Mouse (Mus musculus): Measurements from ENCODE around the gene Wdr5. TPM values are rescaled to one million over a fixed set of nuclear protein-coding genes. Genes with fewer than 3 reads are reported as not detected.
"Not testable (repeated sequence)": the region's sequence is repeated elsewhere in the genome, so short reads cannot be mapped to it uniquely, and the experiment has no call there.

Wdr5 gene
- total RNA-seq, 2 experiments from 2014 or later, result 52.5 to 52.8 TPM

DNA sequence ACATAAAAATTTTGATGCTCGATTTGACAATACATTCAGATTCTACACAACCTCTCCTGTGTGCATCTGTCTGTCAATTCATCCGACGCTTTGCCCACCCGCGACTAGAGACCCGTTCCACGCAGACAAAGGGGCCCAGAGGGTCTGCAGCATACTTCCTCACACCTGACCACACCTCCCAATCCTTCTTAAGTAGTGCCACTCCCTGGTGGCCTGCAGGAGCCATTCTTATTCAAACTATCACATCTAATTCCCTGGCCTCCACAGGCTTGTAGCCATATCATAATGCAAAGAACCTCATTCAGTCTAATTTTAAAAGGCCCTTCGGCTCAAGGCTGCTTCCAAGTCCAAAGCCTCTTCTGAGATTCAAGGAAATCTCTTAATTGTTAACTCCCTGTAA is 31.1 kb downstream of the Wdr5 start:
- intact Hi-C loops (cut with DNase I), result loop anchor here (10.0 kb wide), 1 partner anchor 899 kb away; the partner anchor contains the start of gene Ppp1r26
- DNase-seq, result not testable (repeated sequence)

DNA sequence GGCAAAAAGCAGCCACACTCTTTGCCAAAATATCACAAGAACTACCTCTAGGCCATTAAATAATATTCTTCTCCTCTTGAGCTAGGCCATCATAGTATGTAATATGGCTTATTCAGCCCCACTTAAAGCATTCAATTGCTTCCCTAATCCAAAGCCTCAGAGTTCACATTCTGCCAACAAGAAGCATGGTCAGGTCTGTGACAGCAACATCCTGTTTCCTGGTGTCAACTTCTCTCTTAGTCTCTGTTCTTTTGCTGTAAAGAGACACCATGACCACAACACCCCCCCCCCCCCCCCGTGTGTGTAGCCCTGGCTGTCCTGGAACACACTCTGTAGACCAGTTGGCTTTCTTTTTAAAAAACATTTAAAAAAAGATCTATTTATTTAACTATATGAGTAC is 32.4 kb downstream of the Wdr5 start:
- intact Hi-C loops (cut with DNase I), result loop anchor here (10.0 kb wide), 1 partner anchor 897 kb away; the partner anchor contains the start of gene Ppp1r26
- DNase-seq, result no peak

DNA sequence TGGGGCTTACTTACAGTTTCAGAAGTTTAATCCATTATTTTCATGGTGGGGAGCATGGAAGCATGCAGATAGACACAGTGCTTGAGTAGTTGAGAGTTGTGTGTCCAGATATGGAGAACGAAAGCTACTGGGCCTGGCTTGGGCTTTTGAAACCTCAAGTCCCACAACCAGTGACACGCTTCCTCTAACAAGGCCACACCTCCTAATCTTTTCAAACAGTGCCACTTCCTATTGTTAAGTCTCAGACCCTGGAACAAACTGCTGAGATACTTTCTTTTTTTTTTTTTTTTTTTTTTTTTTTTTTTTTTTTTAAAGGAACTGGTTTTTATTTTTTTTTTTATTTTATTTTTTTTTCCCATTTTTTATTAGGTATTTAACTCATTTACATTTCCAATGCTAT is 33.0 kb downstream of the Wdr5 start:
- DNase-seq, result no peak

DNA sequence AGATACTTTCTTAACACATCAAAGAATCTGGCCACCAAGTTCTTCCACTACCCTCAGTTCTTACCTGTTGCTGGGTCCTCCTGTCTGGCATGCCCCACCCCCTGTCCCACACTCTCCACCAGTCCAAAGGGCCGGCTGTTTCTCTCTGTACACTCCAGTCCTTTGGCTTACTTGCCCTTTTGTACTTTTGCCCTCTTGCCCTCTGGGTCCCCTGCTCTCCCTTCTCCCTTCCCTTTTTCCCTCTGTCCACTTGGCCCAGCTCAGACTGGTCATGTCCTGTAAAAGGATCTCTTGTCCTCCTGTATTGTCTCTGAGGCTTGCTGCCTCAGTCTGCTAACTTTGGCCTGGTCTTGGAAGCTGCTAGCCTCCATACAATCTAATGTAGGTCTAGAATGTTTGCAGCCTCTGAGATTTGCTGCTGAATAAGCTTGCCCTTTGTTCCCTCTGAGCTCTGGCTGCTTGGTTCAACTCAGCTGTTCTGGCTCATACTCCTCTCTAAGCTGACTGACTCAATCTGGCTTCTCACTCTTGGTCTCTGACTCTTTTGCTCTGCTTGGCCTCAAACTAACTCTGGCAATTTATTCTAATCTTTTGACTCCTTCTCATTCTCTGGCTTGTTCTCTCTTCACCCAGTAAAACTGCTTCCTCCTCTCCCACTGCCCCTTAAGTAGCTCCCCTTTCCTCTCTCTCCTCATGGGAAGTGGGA is 33.9 kb downstream of the Wdr5 start:
- no peak for DNase-seq
- intact Hi-C loops (cut with DNase I), result loop anchor here (10.0 kb wide), 1 partner anchor 896 kb away; the partner anchor contains the start of gene Ppp1r26

More for the DNA sequence above, 33.0 kb downstream of the Wdr5 start:
- intact Hi-C loops (cut with DNase I), result loop anchor here (10.0 kb wide), 1 partner anchor 897 kb away; the partner anchor contains the start of gene Ppp1r26

DNA sequence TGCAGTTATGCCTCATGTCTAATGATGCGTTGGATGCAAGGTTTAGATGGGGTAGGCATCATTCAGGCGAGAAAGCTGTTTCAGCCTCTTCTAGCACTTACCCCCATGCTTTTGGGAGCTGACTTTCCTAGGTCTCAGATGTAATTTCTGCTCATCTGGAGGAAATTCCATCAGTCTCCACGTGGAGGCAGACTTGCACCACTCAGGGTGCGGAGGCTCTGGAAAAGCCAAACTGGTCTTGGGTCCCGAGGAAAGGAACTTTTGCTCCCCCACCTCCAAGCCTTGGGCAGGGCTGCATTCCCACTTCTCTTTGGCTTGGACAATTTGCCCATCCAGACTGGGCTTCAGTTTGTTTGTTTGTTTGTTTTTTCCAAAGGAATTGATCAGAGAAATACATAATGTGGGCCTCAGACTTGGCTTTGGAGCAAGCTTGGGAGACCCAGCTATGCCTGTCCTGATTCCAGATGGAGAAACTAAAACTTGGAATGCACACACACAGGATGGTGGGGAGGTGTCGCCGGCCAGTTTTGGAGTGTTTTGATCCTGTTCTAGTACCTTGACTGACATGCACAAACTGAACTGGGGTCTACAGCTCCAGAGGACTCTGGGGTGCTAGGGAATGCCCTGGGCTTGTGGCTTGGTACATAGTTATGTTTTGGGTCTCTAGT is 37.8 kb downstream of the Wdr5 start:
- DNase-seq, result peak; percentile 76
- intact Hi-C loops (cut with DNase I), result no loop called here

DNA sequence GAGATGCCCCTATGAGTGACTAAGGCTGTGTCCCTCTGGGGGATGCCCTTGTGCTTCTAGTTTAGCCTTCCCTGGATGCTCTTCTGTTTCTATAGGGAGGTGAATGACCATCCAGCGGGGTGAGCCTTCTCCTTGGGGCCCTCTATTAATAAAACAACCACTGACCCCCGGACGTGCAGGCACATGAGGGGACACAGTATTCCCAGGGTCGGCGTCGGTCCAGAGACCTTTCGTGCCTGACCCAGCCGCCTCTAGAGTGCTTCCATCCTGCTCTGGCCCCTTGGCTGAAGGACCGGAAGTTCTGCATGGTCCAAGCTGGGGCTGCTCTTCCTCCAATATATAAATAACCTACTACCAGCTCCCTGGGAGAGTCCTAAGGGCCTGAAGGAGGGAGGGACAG is 39.4 kb downstream of the Wdr5 start:
- no peak for DNase-seq
- intact Hi-C loops (cut with DNase I), result loop anchor here (1.0 kb wide), 1 partner anchor 210 kb away; no protein-coding TSS in a partner anchor

DNA sequence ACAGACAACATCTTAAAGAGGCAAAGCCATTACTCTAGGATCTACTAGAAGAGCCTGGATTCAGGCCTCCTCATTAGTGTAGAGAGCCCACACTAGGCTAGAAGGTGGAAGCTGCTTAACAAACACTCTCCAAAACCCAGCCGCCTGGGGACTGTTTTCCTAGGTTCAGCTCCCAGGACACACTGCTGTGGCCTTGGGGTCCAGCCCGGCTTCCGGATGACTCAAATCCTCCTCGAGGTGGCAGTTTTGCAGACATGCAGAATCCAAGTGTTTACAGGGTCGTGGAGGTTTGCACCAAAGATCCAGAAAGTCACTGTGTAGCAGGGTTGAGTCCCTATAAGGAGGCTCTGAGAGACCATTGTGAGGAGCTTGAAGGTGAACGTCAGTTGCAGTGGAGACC is 42.0 kb downstream of the Wdr5 start:
- intact Hi-C loops (cut with DNase I), result no loop called here
- DNase-seq, result no peak

DNA sequence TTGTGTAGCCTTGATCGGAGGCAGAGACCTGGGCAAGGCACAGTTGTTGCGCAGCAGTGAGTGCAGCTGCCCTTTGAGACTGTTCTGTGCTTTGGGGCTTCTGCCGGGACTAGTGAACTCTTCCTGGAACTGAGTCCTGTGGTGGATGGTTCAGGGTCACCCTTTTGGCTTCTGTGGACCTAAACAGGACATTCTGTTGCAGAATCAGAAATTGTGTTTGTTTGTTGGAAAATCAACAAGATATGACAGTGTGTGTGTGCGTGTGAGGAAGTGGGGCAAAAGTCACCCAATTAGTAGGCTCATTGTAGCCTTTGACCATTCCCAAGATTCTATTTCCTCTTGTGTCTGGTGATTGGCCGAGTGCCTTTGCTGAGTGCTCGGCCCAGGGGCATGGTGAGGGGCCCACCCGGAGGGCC is 45.8 kb downstream of the Wdr5 start:
- no peak for DNase-seq
- intact Hi-C loops (cut with DNase I), result loop anchor here (10.0 kb wide), 1 partner anchor 864 kb away; no protein-coding TSS in a partner anchor

DNA sequence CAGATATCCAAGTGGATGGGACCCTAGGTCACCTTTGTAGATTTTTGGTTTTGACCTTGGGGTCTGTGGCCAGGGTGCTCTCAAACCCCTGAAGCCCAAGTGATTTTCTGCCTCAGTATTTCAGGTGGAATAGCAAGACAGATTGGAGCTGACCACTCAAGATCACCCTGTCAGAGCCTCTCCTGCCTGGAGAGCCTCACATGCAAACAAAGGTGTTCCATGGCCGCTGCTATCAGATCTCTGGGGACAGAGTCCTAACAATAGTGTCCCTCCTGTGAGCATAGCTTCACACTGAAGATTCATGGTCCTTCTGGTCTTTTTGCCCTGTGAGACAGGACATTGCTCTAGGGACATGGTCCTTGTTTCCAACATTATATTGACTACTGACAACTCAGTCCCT is 46.2 kb downstream of the Wdr5 start:
- no peak for DNase-seq
- intact Hi-C loops (cut with DNase I), result loop anchor here (10.0 kb wide), 1 partner anchor 864 kb away; no protein-coding TSS in a partner anchor

DNA sequence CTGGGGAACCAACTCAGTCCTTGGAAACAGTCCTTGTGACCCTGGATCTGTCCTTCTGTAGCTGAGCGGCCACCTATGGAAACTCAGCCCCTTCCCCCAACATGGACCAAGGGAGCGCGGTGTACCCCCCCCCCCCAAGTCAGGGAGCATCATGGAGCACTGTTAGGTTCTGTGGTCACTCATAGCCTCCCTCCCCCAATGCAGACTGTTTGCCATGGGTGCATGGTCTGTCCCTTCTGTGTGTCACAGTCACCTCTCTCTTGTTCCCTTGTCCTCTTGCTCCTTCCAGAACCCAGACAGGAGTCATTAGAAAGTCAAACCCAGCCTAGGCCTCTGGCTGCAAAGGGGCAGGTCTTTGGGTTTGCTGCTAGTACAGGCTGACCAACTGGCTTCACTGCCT is 46.9 kb downstream of the Wdr5 start:
- intact Hi-C loops (cut with DNase I), result loop anchor here (10.0 kb wide), 1 partner anchor 863 kb away; no protein-coding TSS in a partner anchor
- DNase-seq, result no peak

DNA sequence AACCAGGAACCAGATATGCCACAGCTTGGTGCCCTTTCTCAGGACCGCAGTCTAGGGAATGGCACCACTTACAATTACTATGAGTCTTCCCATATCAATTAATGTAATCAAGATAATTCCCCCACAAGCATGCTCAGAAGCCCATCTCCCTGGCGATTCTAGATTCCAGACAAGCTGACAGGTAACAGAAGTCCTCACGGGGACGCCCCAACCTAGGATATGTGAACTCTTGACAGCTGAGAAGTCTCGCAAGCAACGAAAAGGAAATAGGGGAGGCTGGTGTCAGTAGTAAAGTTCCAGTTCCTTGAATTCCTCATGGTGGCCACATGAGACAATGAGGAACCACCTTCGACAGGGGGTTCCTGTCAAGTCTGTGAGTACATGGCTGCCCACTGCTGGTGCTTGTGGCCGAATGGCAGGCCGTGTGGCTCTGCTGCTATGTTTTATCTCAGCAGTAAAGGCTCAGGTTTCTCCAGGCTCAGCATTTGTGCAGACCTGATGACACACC is 48.7 kb downstream of the Wdr5 start:
- DNase-seq, result no peak
- intact Hi-C loops (cut with DNase I), result loop anchor here (10.0 kb wide), 1 partner anchor 861 kb away; no protein-coding TSS in a partner anchor

DNA sequence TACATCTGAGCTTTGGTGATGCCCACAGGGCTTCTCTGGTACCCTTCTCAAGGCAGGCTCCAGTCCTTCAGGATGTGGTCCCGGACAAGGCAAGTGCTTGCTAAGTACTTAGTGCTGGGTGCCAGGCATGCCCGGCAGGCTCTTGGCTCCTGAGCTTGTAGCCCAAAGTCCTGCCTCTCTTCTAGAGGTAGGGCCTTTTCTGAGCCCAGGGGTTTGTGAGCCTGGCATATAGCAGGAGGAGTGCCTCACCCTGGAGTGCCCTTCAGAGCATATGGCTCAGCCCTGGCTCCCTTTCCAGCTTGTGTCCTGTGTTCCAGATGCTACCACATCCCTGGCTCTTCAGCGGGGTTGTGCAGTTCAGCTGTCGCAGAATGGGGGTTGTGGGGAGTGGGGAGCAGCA is 49.7 kb downstream of the Wdr5 start:
- DNase-seq, result no peak
- intact Hi-C loops (cut with DNase I), result loop anchor here (10.0 kb wide), 1 partner anchor 860 kb away; no protein-coding TSS in a partner anchor

DNA sequence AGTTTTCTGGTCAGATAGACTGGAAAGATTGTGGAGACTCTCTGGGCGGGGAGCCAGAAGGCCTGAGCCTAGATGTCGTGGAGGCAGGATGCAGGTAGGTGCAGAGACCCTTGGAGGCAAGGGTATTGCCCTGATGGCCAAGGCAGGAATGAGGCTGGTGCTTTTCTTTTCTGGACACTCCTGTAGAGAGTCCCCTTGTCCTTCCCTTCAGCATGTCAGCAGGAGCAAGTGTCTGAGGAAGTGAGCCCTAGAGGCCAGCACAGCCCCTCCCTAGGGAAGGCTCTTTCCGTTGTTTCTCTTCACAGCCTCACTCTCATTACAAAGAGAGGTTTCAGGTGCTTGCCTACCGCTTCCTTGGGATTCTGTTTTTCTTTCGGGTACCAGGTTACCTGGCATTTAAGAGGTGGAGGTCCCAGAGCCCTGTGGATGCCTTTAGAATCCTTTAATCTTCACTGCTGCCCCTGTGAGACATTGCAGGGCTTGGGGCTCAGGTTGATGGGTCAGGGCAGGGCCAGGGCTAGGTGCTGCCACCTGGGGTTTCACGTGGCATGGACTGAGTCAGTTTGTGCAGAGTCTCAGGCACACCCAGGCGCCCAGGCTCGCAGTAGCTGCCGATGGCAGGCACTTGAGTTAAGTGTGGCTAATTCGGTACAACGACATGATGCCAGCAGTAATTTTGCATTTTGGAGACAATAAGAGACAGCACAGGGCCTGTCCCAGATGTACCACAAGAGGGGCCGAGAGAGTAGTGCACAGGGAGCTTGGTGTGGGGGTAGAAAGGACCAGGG is 50.6 kb downstream of the Wdr5 start:
- intact Hi-C loops (cut with DNase I), result loop anchor here (10.0 kb wide), 1 partner anchor 859 kb away; no protein-coding TSS in a partner anchor
- no peak for DNase-seq

DNA sequence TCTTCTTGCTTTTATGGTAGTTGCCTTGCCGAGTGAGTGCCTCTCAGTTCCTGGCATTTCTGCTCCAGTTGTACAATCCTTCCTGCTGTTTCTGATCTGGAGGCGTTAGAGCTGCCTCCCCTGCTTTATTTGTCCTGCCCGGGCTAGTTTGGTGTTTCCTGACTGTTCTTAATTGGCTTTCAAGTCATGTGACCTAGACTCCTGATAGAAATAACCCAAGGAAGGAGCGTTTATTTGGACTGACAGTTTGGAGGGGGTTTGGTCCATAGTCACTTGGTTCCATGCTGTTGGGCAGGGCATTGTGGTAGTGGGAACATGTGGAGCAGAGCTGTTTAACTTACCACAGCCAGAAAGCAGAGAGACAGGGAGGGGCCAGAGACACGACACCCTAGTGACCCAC is 55.9 kb downstream of the Wdr5 start:
- DNase-seq, result no peak
- intact Hi-C loops (cut with DNase I), result loop anchor here (5.0 kb wide), 1 partner anchor 106 kb away; the partner anchor contains the start of gene Rxra

DNA sequence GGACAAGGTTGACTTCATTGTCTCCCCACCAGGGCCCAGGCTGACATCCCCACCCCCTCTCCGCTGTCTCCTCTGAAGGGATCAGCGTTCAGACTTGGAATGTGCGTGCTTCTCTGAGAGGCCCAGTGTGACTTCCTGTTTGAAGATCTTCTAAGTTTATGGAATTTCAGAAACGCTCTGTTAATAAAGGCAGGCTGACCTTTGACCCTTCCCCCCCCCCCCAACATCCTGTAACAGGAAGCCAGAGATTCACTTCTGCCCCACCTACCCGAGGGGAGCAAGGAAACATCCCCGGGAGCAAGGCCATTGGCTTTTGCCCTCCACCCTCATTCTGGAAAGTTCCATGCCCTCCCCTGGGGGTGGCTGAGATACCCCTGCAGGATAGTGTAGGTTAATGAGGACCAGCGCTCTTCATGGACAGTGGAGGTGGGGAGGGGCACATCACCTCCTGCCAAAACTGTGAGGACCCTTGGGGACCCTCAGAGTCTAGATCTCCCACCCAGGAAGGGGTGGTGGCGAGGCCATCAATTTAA is 57.4 kb downstream of the Wdr5 start:
- intact Hi-C loops (cut with DNase I), result loop anchor here (5.0 kb wide), 1 partner anchor 105 kb away; the partner anchor contains the start of gene Rxra
- DNase-seq, result no peak

DNA sequence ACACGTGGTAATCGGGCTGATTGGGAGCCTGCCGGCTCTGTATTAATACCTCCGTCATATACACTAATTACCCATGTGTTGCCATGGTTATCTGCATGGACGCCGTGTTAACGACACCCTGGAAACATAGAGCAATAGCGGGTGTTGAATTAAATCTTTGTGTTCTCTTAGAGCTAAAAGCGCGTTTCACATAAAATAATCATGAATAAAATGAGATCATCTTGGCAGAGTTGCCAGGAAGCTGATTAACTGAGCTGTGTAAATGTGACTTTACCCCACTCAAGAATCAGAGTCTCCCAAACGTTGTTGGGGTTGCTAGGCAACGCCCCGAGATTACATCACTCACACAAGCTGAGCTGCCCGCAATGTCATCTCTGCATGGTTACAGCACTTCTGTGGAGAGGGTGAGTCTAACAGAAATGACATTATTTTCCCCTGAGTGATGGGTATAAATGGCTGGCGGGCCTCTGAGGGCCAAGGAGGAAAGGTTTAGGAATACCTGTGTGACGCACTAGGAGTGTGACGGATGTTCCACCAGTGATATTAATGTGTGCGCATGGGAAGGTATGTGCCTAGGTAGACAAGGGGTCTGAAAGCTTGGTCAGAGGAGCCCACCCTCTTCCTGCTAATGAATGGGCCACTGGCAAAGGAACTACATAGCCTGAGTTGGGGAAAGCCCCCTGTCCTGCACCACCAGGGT is 58.1 kb downstream of the Wdr5 start:
- intact Hi-C loops (cut with DNase I), result loop anchor here (5.0 kb wide), 1 partner anchor 104 kb away; the partner anchor contains the start of gene Rxra
- peak; percentile 62 for DNase-seq

DNA sequence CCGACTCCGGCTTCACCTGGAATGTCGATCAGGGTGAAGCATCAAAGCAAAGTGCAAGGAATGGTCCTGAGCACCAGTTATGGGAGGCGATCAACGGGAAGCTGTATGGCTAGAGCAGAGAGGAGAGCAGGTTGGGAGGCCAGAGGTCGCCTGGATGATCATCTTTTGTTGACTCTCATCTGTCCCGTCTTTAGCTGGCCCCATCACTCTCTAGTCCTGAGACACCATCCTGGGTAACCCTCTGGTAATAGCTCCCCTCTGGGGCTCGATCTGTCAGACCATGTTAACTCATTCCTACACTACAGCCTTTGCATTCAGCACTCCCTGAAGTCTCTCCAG is 58.6 kb downstream of the Wdr5 start:
- intact Hi-C loops (cut with DNase I), result loop anchor here (5.0 kb wide), 1 partner anchor 104 kb away; the partner anchor contains the start of gene Rxra
- no peak for DNase-seq

DNA sequence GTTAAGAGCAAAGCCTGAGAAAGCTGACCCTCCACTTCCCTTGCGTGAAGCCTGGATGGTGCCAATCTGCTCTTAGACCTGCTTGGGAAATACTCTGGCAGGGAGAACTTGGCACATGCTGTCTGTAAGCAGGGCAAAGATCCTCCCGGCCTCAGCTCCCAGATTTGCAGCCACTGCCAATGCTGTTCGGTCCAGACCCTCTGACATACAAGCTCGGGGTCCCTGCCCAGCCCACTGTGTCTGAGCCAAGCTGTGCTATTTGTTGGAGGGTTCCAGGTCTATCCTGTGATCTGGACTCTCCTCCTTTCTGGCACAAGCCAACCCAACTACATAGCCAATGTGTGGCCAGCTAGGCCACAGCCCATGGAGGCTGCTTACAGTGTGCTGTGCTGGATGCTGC is 61.5 kb downstream of the Wdr5 start:
- intact Hi-C loops (cut with DNase I), result no loop called here
- DNase-seq, result no peak

DNA sequence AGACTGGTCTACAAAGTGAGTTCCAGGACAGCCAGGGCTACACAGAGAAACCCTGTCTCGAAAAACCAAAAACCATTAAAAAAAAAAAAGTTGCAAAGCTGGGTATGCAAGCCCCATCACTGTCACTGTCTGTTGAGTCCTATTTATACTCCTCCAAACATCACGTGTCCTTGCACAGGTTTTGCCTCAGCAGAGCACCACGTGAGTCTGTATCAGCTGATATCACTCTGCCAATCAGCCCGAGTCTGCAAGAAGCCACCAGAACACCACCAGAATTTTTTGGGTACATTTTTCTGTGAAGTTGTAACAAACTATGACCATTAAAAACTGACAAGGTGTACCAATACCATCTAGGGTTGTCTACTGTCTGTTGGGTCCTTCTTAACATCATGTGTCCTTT is 63.6 kb downstream of the Wdr5 start:
- no peak for DNase-seq
- intact Hi-C loops (cut with DNase I), result no loop called here

DNA sequence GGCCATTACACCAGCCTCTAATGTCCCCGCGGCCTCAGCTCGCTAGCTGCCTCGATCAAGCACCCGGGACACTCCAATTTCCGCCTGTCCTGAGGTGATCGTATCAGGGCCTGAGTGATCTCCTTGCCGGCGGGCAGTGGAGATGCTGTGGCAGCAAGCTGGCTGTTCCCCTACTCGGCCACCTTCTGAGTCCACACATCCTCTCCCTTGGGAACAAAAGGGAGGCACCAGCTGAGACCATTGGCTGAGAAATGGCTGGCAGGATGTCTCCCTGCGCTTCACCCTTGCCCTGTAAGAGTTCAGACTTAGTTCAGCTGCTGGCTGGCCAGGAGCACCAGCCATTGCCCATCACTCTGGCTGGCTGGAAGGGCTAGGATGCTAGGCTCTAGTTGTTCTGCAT is 67.2 kb downstream of the Wdr5 start:
- no peak for DNase-seq
- intact Hi-C loops (cut with DNase I), result no loop called here

Measured in left cerebral cortex, postnatal 4 days (tissue).